In genomic region chr11:36824666-36825065, GRCm38 (mm10) we compare ENCODE assay signal across 9 mouse cellular contexts.
"Had no signal": no experiment of that assay in that cellular context is flagged by ENCODE, and none has a peak within 500 bp of the region (broad histone marks: within the 10 kb centered on the region; RNA-seq: fewer than 3 reads in every experiment).

No protein-coding gene starts in this region.

- H3K27me3 ChIP-seq: limb, embryonic 15.5 days; liver, embryonic 12.5 days; neural tube, embryonic 12.5 days had no signal

- H3K9ac ChIP-seq: limb, embryonic 15.5 days; liver, embryonic 12.5 days; neural tube, embryonic 12.5 days had no signal

- H3K4me3 ChIP-seq: limb, embryonic 15.5 days; liver, embryonic 12.5 days; neural tube, embryonic 12.5 days had no signal

- H3K9me3 ChIP-seq: limb, embryonic 15.5 days; liver, embryonic 12.5 days; neural tube, embryonic 12.5 days had no signal

- H3K4me1 ChIP-seq: limb, embryonic 15.5 days; liver, embryonic 12.5 days; neural tube, embryonic 12.5 days had no signal

- H3K36me3 ChIP-seq: limb, embryonic 15.5 days; liver, embryonic 12.5 days; neural tube, embryonic 12.5 days had no signal

- H3K27ac ChIP-seq: kidney, postnatal 0 days; limb, embryonic 15.5 days; liver, embryonic 12.5 days; neural tube, embryonic 12.5 days had no signal

- ATAC-seq: liver, embryonic 12.5 days; lung, postnatal 0 days had no signal

- H3K4me2 ChIP-seq: limb, embryonic 15.5 days; liver, embryonic 12.5 days; neural tube, embryonic 12.5 days had no signal

- DNase-seq: kidney, adult 11 months; kidney, adult 9 months; kidney, postnatal 36 days; thymus, postnatal 36 days had no signal
